Mouse (Mus musculus) liver, postnatal 0 days (tissue): Measurements from ENCODE around the gene Rab27a. TPM values are rescaled to one million over a fixed set of nuclear protein-coding genes. Genes with fewer than 3 reads are reported as not detected.
A peak's percentile ranks its signal among the peaks of the same experiment; 100 is the strongest.

ENCODE experiments used
- ATAC-seq: fragments of 200-750 bp; cut with Nextera tagmentation; 2 replicates; pipeline ENCODE4 v1.8.0; 2017; ENCODE audit warnings: mild to moderate bottlenecking, moderate library complexity
- DNase-seq: peaks from one replicate; pipeline ENCODE4 v3.0.0-alpha.2; 2016
- H3K27ac ChIP-seq: fragments of 300-500 bp; sonication (generic); 2 replicates; pipeline ENCODE4 v1.5.1; 2014; ENCODE audit warnings: antibody characterized with exemption, moderate library complexity, mild to moderate bottlenecking, low read depth
- H3K27me3 ChIP-seq: fragments of 300-500 bp; sonication (generic); 2 replicates; pipeline ENCODE4 v1.6.1; 2014; ENCODE audit warnings: low read length, control low read depth, mixed read lengths; ENCODE audit not compliant: insufficient read depth
- H3K36me3 ChIP-seq: fragments of 300-500 bp; sonication (generic); replicated peaks from 2 replicates; pipeline ENCODE4 v1.6.1; 2014; ENCODE audit warnings: mild to moderate bottlenecking, control low read depth, low read length, moderate library complexity, mixed read lengths; ENCODE audit not compliant: insufficient read depth
- H3K4me1 ChIP-seq: fragments of 300-500 bp; sonication (generic); 2 replicates; pipeline ENCODE4 v1.6.1; 2014; ENCODE audit warnings: antibody characterized with exemption, mild to moderate bottlenecking, control low read depth; ENCODE audit not compliant: insufficient read depth
- H3K4me2 ChIP-seq: fragments of 300-500 bp; sonication (generic); 2 replicates; pipeline ENCODE4 v1.6.1; 2014; ENCODE audit warnings: low read depth, mild to moderate bottlenecking, low read length, moderate library complexity, mixed read lengths
- H3K4me3 ChIP-seq: fragments of 300-500 bp; sonication (generic); 2 replicates; pipeline ENCODE4 v1.5.1; 2014; ENCODE audit warnings: low read depth, low read length
- H3K9ac ChIP-seq: fragments of 300-500 bp; sonication (generic); replicated peaks from 2 replicates; pipeline ENCODE4 v1.6.1; 2014; ENCODE audit warnings: mild to moderate bottlenecking, moderate library complexity
- H3K9me3 ChIP-seq: fragments of 300-500 bp; sonication (generic); 2 replicates; pipeline ENCODE4 v1.6.1; 2016; ENCODE audit warnings: mild to moderate bottlenecking, control low read depth, low read length, mixed read lengths
- CTCF ChIP-seq: sonication (generic); IDR thresholded peaks from 2 replicates; pipeline ENCODE4 v1.5.1; 2016; ENCODE audit warnings: antibody characterized with exemption, low read depth
- EP300 ChIP-seq: IDR thresholded peaks from 2 replicates; pipeline ENCODE4 v1.6.1; 2016; ENCODE audit warnings: antibody characterized with exemption, low read depth, mild to moderate bottlenecking
- WGBS: fragments of 180-500 bp; shearing (Covaris S2); extraction: QIAGEN DNeasy Blood & Tissue Kit; methylation state at CpG from one replicate; pipeline ENCODE4 v1.1.7; 2014; ENCODE audit not compliant: insufficient replicate concordance; 5-methylcytosine and 5-hydroxymethylcytosine counted together
- polyA plus RNA-seq: library from polyadenylated mRNA; unstranded; fragments of >200 nt; fragmentation: Nextera tagmentation; extraction: Ambion mirVana; gene quantifications from 2 replicates; pipeline ENCODE4 v1.2.1, GENCODE M21; 2015

The Rab27a gene
- polyA plus RNA-seq, 1 experiment from 2014 or later, result 7.0 TPM

DNA sequence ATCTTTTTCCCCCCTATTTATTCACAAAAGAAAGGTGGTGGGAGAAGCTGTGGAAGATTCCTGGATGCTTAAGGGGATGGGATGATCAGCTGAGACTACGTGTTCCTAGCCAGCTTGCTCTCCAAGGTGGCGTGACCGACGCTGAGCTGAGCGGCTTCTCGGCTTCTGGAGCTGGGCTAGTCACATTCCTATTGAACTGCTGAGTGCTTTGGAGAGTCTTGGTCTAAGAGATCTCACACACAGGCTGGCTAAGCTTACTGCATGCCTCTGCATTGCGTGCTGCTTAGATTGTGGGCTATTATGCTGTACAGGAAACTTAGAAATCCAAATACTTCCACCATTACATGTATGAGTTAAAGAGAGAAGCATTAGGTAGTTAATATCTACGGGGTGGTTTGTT lies 40.6 kb upstream of the Rab27a start:
- DNase-seq, result no peak
- Histone ChIP-seq H3K27me3 (no peaks in the 10 kb centered on the region), H3K27ac (no peak overlapping the region), H3K9ac (no peak overlapping the region), H3K4me3 (no peak overlapping the region), H3K9me3 (no peaks in the 10 kb centered on the region), H3K4me1 (no peaks in the 10 kb centered on the region), H3K36me3 (peaks cover 10% of the 10 kb centered on the region; the same call in 1 of the 2 replicates), H3K4me2 (no peak overlapping the region)
- 89% methylated on average over 8 of the region's 8 CpGs for WGBS
- ATAC-seq, result no peak
- TF ChIP-seq CTCF (no peak), EP300 (no peak)

- H3K4me2 ChIP-seq, result no peak overlapping the region
- TF ChIP-seq EP300, result no peak
- TF ChIP-seq CTCF, result no peak
- H3K4me3 ChIP-seq, result no peak overlapping the region
- 70% methylated on average over 6 of the region's 6 CpGs for WGBS
- DNase-seq (no peak), ATAC-seq (no peak)
- no peaks in the 10 kb centered on the region for H3K27me3 ChIP-seq
- H3K27ac ChIP-seq, result no peak overlapping the region
- H3K36me3 ChIP-seq, result peaks cover 10% of the 10 kb centered on the region
- H3K4me1 ChIP-seq, result no peaks in the 10 kb centered on the region
- H3K9me3 ChIP-seq, result no peaks in the 10 kb centered on the region
- no peak overlapping the region for H3K9ac ChIP-seq
Observed at GRCm38 (mm10) chr9:73005106-73005505, 39.5 kb upstream of the Rab27a start.

DNA sequence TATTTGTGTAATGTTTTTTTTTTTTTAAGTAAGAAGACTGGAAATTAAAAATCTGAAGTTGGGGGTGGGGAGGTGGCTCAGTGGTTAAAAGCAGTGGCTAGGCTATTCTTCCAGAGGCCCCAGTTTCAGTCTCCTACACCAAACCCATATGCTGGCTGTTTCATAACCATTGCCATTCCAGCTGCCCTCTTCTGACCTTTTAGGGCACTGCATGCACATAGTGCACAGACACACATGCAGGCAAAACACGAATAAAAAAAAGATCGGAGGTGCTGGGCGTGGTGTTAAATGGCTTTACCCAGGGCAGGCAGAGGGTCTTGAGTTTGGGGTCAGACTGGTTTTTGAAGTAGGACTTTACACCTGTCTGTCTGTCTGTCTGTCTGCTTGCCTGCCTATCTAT lies 38.5 kb upstream of the Rab27a start:
- Histone ChIP-seq H3K27ac (no peak overlapping the region), H3K36me3 (peaks cover 16% of the 10 kb centered on the region), H3K9ac (no peak overlapping the region), H3K27me3 (no peaks in the 10 kb centered on the region), H3K4me2 (no peak overlapping the region), H3K9me3 (no peaks in the 10 kb centered on the region), H3K4me1 (no peaks in the 10 kb centered on the region), H3K4me3 (no peak overlapping the region)
- TF ChIP-seq EP300 (no peak), CTCF (peak; percentile 48)
- ATAC-seq, result no peak
- no peak for DNase-seq
- 88% methylated on average over 3 of the region's 3 CpGs for WGBS

- Histone ChIP-seq H3K4me2 (no peak overlapping the region), H3K27ac (no peak overlapping the region), H3K9me3 (no peaks in the 10 kb centered on the region), H3K4me3 (no peak overlapping the region), H3K36me3 (peaks cover 25% of the 10 kb centered on the region), H3K27me3 (no peaks in the 10 kb centered on the region), H3K9ac (no peak overlapping the region), H3K4me1 (no peaks in the 10 kb centered on the region)
- no peak for TF ChIP-seq EP300
- DNase-seq (no peak), ATAC-seq (no peak)
- 47% methylated on average over 3 of the region's 3 CpGs for WGBS
Observed at GRCm38 (mm10) chr9:73008384-73008783, 36.3 kb upstream of the Rab27a start.

DNA sequence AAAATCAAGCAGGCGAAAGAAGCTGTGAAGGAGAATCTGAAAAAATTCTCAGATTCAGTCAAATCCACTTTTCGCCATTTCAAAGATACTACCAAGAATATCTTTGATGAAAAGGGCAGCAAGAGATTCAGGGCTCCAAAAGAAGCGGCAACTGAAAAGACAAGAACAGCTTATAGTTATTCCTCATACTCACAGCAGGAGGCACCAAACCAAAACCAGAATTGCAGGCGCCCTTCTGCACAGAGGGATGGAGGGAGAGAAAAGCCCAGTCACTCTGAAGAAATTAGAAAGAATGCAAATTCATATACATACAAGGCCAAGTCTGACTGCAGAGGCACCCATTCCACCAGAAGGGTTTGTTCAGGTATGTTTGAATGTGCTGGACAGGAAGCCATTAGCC lies 32.0 kb upstream of the Rab27a start:
- no peak overlapping the region for H3K9ac ChIP-seq
- no peaks in the 10 kb centered on the region for H3K27me3 ChIP-seq
- H3K4me2 ChIP-seq, result no peak overlapping the region
- no peak overlapping the region for H3K27ac ChIP-seq
- WGBS, result 88% methylated on average over 4 of the region's 4 CpGs
- H3K36me3 ChIP-seq, result peaks cover 48% of the 10 kb centered on the region
- H3K4me1 ChIP-seq, result no peaks in the 10 kb centered on the region
- TF ChIP-seq CTCF (0 out of 2 replicates have a peak, but pooled peaks have one; percentile 23), EP300 (no peak)
- no peaks in the 10 kb centered on the region for H3K9me3 ChIP-seq
- ATAC-seq, result no peak
- DNase-seq, result no peak
- no peak overlapping the region for H3K4me3 ChIP-seq

DNA sequence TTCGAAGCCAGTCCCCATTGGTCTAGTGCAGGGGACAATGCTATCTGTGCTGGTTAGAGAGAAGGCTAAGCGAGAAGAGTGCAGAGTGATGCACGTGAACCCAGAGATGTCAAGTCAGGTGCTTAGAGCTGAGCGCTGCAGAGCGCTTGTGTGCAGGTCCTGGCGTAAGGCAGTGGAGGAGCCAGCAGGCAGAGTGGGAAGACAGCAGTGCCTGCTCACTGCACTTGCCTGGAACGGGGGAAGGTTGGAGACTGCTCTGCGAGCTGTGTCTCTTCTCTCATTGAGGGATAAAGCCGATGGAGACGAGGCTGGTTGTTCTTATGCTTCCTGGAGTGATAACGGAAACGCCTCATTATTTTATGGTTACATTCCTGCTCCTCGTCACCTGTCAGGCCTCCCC lies 29.9 kb upstream of the Rab27a start:
- H3K27ac ChIP-seq, result no peak overlapping the region
- no peak overlapping the region for H3K9ac ChIP-seq
- H3K4me1 ChIP-seq, result no peaks in the 10 kb centered on the region
- peaks cover 61% of the 10 kb centered on the region for H3K36me3 ChIP-seq
- H3K27me3 ChIP-seq, result no peaks in the 10 kb centered on the region
- ATAC-seq (no peak), DNase-seq (no peak)
- TF ChIP-seq CTCF, result no peak
- no peak for TF ChIP-seq EP300
- H3K4me3 ChIP-seq, result no peak overlapping the region
- WGBS, result 84% methylated on average over 13 of the region's 13 CpGs
- no peaks in the 10 kb centered on the region for H3K9me3 ChIP-seq
- H3K4me2 ChIP-seq, result no peak overlapping the region

GRCm38 (mm10) chr9:73019841-73020240 lies 24.8 kb upstream of the Rab27a start:
- TF ChIP-seq EP300 (no peak), CTCF (no peak)
- Histone ChIP-seq H3K4me2 (no peak overlapping the region), H3K9me3 (no peaks in the 10 kb centered on the region), H3K4me3 (no peak overlapping the region), H3K4me1 (no peaks in the 10 kb centered on the region), H3K9ac (no peak overlapping the region), H3K27ac (no peak overlapping the region), H3K27me3 (no peaks in the 10 kb centered on the region), H3K36me3 (peaks cover 44% of the 10 kb centered on the region)
- 86% methylated on average over 10 of the region's 10 CpGs for WGBS
- ATAC-seq (no peak), DNase-seq (no peak)
